Mouse (Mus musculus) right cerebral cortex, adult 18-20 months (tissue): ENCODE data around the gene Bag5.
"Not testable (repeated sequence)": the region's sequence is repeated elsewhere in the genome, so short reads cannot be mapped to it uniquely, and the experiment has no call there.

Experiments used
- DNase-seq: peaks from one replicate; pipeline ENCODE4 v3.0.0; 2022; ENCODE audit warnings: mixed read lengths

Bag5 gene

GRCm38 (mm10) chr12:111672581-111672980, 40.5 kb downstream of the Bag5 start:
- no peak for DNase-seq

- peak; percentile 96 for DNase-seq
Measured at GRCm38 (mm10) chr12:111672176-111672575, 40.9 kb downstream of the Bag5 start, which contains the start of gene Ckb. Gene Ckb, minus strand, starts transcription at chr12:111672338.

- peak; percentile 85 for DNase-seq
Measured at GRCm38 (mm10) chr12:111671431-111671902, 41.6 kb downstream of the Bag5 start.

- DNase-seq: no peak
Measured at GRCm38 (mm10) chr12:111670976-111671375, 42.1 kb downstream of the Bag5 start.

- DNase-seq: peak; percentile 87
Measured at GRCm38 (mm10) chr12:111670371-111670971, 42.6 kb downstream of the Bag5 start.

GRCm38 (mm10) chr12:111669961-111670360, 43.1 kb downstream of the Bag5 start:
- peak; percentile 9 for DNase-seq

- peak; percentile 47 for DNase-seq
Measured at GRCm38 (mm10) chr12:111669000-111669788, 43.9 kb downstream of the Bag5 start.

GRCm38 (mm10) chr12:111668457-111668912, 44.6 kb downstream of the Bag5 start:
- peak; percentile 95 for DNase-seq

- DNase-seq: no peak
Measured at GRCm38 (mm10) chr12:111667421-111667820, 45.6 kb downstream of the Bag5 start.

- peak; percentile 84 for DNase-seq
Measured at GRCm38 (mm10) chr12:111666380-111666779, 46.7 kb downstream of the Bag5 start.

- DNase-seq: no peak
Measured at GRCm38 (mm10) chr12:111665041-111665880, 47.8 kb downstream of the Bag5 start.

- no peak for DNase-seq
Measured at GRCm38 (mm10) chr12:111664144-111664634, 48.9 kb downstream of the Bag5 start.

GRCm38 (mm10) chr12:111663228-111664143, 49.6 kb downstream of the Bag5 start:
- DNase-seq: peak; percentile 53

- not testable (repeated sequence) for DNase-seq
Measured at GRCm38 (mm10) chr12:111661554-111661953, 51.5 kb downstream of the Bag5 start.

GRCm38 (mm10) chr12:111660628-111661027, 52.4 kb downstream of the Bag5 start:
- DNase-seq: no peak
